Mouse (Mus musculus): ENCODE measurements around the gene Plekha6. TPM values are rescaled to one million over a fixed set of nuclear protein-coding genes. Genes with fewer than 3 reads are reported as not detected.

The Plekha6 gene
- total RNA-seq, 2 experiments from 2014 or later = 54.8 to 65.7 TPM

GRCm38 (mm10) chr1:133350210-133350609, 186.2 kb downstream of the Plekha6 start, which contains the start of gene Ren1:
Ren1 (plus strand) TSS chr1:133350510.
- no peak for DNase-seq (ENCODE audit: low spot score in 2 of 2)

DNA sequence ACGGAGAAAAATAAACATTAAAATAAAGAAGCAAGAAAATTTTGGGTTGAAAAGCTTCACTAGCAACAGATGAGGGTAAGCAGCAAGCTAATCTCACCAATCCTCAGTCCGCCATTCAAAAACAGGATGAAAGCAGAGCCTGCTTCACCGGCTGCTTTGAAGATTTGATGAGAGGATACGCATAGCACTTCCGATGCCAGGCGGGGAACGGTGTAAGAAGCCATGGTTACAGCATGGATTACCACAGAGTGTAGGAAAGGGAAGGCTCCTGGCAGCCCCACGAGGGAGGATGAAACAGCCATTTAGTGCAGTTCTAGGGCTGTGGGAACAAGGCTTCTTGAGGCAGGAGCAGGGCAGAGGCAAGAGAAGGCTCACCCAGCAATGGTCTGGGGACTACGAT, 187.8 kb downstream of the Plekha6 start:
- DNase-seq (ENCODE audit: low spot score in 2 of 2) = no peak

Other genes with a start within 250 kb of the Plekha6 start
- 10 to 100 TPM; 93.0 to 99.9 TPM for gene Mdm4, start 133.6 kb upstream of the Plekha6 start, total RNA-seq (2021)
- 10 to 100 TPM; 27.1 to 28.0 TPM for gene Pik3c2b, start 118.5 kb upstream of the Plekha6 start, total RNA-seq (2021)
- 10 to 100 TPM; 44.5 to 45.0 TPM for gene Ppp1r15b, start 33.1 kb upstream of the Plekha6 start, total RNA-seq (2021)
- gene Golt1a, start 145.6 kb downstream of the Plekha6 start, total RNA-seq (2021) = not detected
- under 1 TPM in 1 of 2 experiments, not detected in 1; 0.59 TPM for gene Kiss1, start 157.7 kb downstream of the Plekha6 start, total RNA-seq (2021)
- under 1 TPM in 1 of 2 experiments, not detected in 1; 0.37 TPM for gene Ren1, start 186.3 kb downstream of the Plekha6 start, total RNA-seq (2021)
- gene Etnk2, start 199.4 kb downstream of the Plekha6 start, total RNA-seq (2021) = 1 to 10 TPM; 5.3 to 7.3 TPM